ENCODE assay signal across 9 mouse cellular contexts in the genomic region with DNA sequence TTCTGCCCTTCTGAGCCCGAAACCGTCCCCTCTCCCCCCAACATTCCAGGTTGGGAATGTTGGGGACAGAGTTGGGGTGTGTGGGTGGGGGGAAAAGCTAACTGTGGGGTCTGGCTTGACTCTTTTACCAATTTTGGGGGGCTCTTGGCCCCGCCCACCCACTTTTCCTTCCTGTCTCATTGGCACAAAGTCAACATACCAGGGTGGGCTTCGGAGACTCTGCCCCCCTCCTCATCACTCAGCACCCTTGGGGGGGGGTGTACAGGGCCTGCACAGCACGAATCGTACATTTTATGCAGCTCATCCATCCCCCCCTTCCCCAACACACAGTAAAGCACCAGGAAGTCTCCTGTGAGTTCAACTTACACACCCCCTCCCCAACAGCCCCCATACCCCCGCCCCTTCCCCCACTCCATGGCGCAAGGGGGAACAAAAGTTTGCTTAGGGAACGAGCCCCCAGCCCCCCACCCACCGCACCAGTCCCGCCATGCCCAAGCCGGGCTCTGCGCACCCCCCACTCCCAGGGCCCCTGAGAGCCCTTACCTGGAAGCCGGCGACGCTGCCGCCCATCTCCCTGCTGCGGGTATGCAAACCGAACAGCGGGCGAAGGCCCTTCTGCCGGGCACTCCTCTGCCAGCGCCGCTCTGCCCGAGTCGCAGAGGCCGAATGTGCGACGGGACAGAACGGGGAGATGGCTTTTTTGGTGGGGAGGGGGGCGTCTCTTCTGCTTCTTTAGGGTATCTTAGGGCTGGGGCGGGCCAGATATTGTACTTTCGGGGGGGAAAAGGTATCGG. TPM values are rescaled to one million over a fixed set of nuclear protein-coding genes. Genes with fewer than 3 reads are reported as not detected.
DNase-seq lines count a peak whose midpoint lies in the region; ATAC-seq and TF ChIP-seq lines count a peak whose summit lies in the region.
"Had no signal": no experiment of that assay in that cellular context is flagged by ENCODE, and none has a peak within 500 bp of the region (broad histone marks: within the 10 kb centered on the region; RNA-seq: fewer than 3 reads in every experiment).

No protein-coding gene starts in this region.

- 0 out of 2 replicates have a peak overlapping the region, but pooled peaks have one; percentile 8 for H3K9ac ChIP-seq in lung, postnatal 0 days (replicated peaks; ENCODE audit: low read depth)

- H3K4me2 ChIP-seq in lung, postnatal 0 days (replicated peaks; ENCODE audit: low read depth, low read length), result peak overlapping the region; percentile 78

- peak; percentile 45 for DNase-seq in embryo, embryonic 10.5 days (ENCODE audit: low spot score)
- no peak for DNase-seq in embryo, embryonic 11 days
- DNase-seq in lung, postnatal 0 days (ENCODE audit: low spot score), result no peak
- no peak for DNase-seq in lung, postnatal 14 days
- DNase-seq in limb, embryonic 10.5 days (ENCODE audit: low spot score), result peak; percentile 76
- DNase-seq in left cerebral cortex, postnatal 4 days, result no peak
- DNase-seq in spleen, adult 18-20 months, result no peak

- H3K4me3 ChIP-seq in lung, postnatal 0 days (ENCODE audit: low read depth, low read length), result peak overlapping the region; percentile 54
- H3K4me3 ChIP-seq in limb, embryonic 10.5 days, result peak overlapping the region; percentile 77
- H3K4me3 ChIP-seq in small intestine, adult 2 months (ENCODE audit: low read depth, low read length), result peak overlapping the region; percentile 60

- TF ChIP-seq POLR2A in small intestine, adult 2 months (IDR thresholded peaks at IDR 0.05; ENCODE audit: low read depth, low read length), result no peak

- H3K27me3 ChIP-seq in lung, postnatal 0 days (replicated peaks; ENCODE audit: insufficient read depth, low read length), result peaks cover 67% of the 10 kb centered on the region
- H3K27me3 ChIP-seq in limb, embryonic 10.5 days (ENCODE audit: low read depth, poor library complexity, severe bottlenecking), result peaks cover 100% of the 10 kb centered on the region
- H3K27me3 ChIP-seq in small intestine, adult 2 months (ENCODE audit: control insufficient read depth, insufficient read depth, low read length), result peaks cover 63% of the 10 kb centered on the region

- no peak for TF ChIP-seq CTCF in lung, postnatal 0 days (IDR thresholded peaks at IDR 0.05)
- no peak for TF ChIP-seq CTCF in small intestine, adult 2 months (IDR thresholded peaks at IDR 0.05; ENCODE audit: extremely low read depth, insufficient read length, insufficient replicate concordance, low read depth, low read length)

- H3K4me1 ChIP-seq in lung, postnatal 0 days (ENCODE audit: insufficient read depth, low read depth, low read length), result no peaks in the 10 kb centered on the region; the same call in 1 of the 2 replicates
- peaks cover 59% of the 10 kb centered on the region for H3K4me1 ChIP-seq in limb, embryonic 10.5 days
- peaks cover 3% of the 10 kb centered on the region for H3K4me1 ChIP-seq in small intestine, adult 2 months (ENCODE audit: control insufficient read depth, insufficient read depth, insufficient read length, low read length)

- no peak for ATAC-seq in lung, postnatal 0 days

- H3K36me3 ChIP-seq in lung, postnatal 0 days (ENCODE audit: insufficient read depth, low read length), result no peaks in the 10 kb centered on the region
- peaks cover 42% of the 10 kb centered on the region for H3K36me3 ChIP-seq in limb, embryonic 10.5 days
- no peaks in the 10 kb centered on the region for H3K36me3 ChIP-seq in small intestine, adult 2 months (ENCODE audit: control insufficient read depth, insufficient read depth, low read length)

- no peak for TF ChIP-seq EP300 in lung, postnatal 0 days (IDR thresholded peaks at IDR 0.05)

- WGBS in lung, postnatal 0 days, result 2% methylated on average over 33 of the region's 34 CpGs
- under 1% methylated on average over 34 of the region's 34 CpGs for WGBS in limb, embryonic 10.5 days
- 5% methylated on average over 34 of the region's 34 CpGs for WGBS in small intestine, adult 2 months

- H3K27ac ChIP-seq in lung, postnatal 0 days (ENCODE audit: low read length), result no peak overlapping the region
- H3K27ac ChIP-seq in limb, embryonic 10.5 days, result peak overlapping the region; percentile 99
- no peak overlapping the region for H3K27ac ChIP-seq in small intestine, adult 2 months (ENCODE audit: insufficient read depth, low read depth, low read length)

- no peaks in the 10 kb centered on the region for H3K9me3 ChIP-seq in lung, postnatal 0 days (ENCODE audit: low read length)
- H3K9me3 ChIP-seq in limb, embryonic 10.5 days (replicated peaks), result no peaks in the 10 kb centered on the region

- intact Hi-C loops in left cerebral cortex, postnatal 4 days (cut with DNase I), result no loop called here

RNA-seq across cellular contexts. Expression of a gene that starts 8.6 kb away (rescaled TPM):
- polyA plus RNA-seq in lung, postnatal 0 days (2015; fragmentation: Nextera tagmentation; extraction: Ambion mirVana), result 131 and 135 TPM in 2 replicates
- 769 and 872 TPM in 2 replicates for polyA plus RNA-seq in limb, embryonic 10.5 days (2016; fragmentation: Nextera tagmentation; extraction: Ambion mirVana)
- 9.0 and 71.0 TPM in 2 replicates for polyA plus RNA-seq in small intestine, adult 2 months (2012; rRNA removed)
- total RNA-seq in left cerebral cortex, postnatal 4 days (2021), result 100 to 1,000 TPM; 343 to 352 TPM

RNA-seq across cellular contexts. Expression of a gene that starts 11.7 kb away (rescaled TPM):
- not detected in 2 replicates for polyA plus RNA-seq in lung, postnatal 0 days (2015; fragmentation: Nextera tagmentation; extraction: Ambion mirVana)
- 0.09 and 0.11 TPM in 2 replicates for polyA plus RNA-seq in limb, embryonic 10.5 days (2016; fragmentation: Nextera tagmentation; extraction: Ambion mirVana)
- 0.30 TPM in 1 of 2 replicates, not detected in the other for polyA plus RNA-seq in small intestine, adult 2 months (2012; rRNA removed)
- under 1 TPM; 0.10 to 0.12 TPM for total RNA-seq in left cerebral cortex, postnatal 4 days (2021)
- total RNA-seq: adrenal gland, postnatal 36 days had no signal

Comparison
In these comparisons a context has a peak if more than half of its experiments do, and no peak if none do; other contexts are left out.
1. DNase-seq: peak in embryo, embryonic 10.5 days (single experiment) and limb, embryonic 10.5 days (single experiment); none in embryo, embryonic 11 days (single experiment), lung, postnatal 0 days (single experiment), lung, postnatal 14 days (single experiment), left cerebral cortex, postnatal 4 days (single experiment) and spleen, adult 18-20 months (0 of 2).
2. Peak in every context shown above with its lines, with median percentiles within 50 percentile points of each other: H3K4me3 ChIP-seq.